Mouse (Mus musculus): Measurements from ENCODE around the gene Sp1. TPM values are rescaled to one million over a fixed set of nuclear protein-coding genes. Genes with fewer than 3 reads are reported as not detected.

Sp1 gene
- polyA plus RNA-seq, 1 experiment: 13.4 TPM

DNA sequence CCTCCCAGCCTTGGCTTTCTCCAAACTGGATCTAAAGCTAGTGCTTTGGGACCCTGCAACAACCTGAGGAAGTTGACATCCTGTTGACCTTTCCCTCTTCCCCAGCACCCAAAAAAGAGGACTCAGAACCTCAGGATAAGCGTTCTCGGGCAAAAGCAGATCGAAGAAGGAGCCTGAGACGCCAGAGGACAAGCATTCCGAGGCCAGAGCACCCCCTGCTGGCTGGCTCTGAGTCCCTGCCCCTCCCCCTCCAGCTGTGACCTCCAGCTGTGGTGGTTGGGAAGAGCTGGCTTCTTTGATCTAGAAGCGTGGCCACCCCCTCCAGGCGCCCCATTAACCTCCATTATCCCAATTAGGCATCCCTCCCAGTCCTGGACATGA is 28.8 kb upstream of the Sp1 start:
- Histone ChIP-seq H3K79me2 (ENCODE audit: control insufficient read depth, insufficient read depth) (no peaks in the 10 kb centered on the region), H3ac (ENCODE audit: control insufficient read depth, insufficient read length, low read depth) (peak overlapping the region; percentile 66), H3K36me3 (ENCODE audit: control insufficient read depth, insufficient read depth) (no peaks in the 10 kb centered on the region), H3K79me3 (ENCODE audit: low read depth) (no peaks in the 10 kb centered on the region), H3K27me3 (ENCODE audit: control insufficient read depth, insufficient read depth, insufficient read length) (no peaks in the 10 kb centered on the region), H3K4me3 (ENCODE audit: insufficient read depth, poor library complexity, severe bottlenecking) (peak overlapping the region; percentile 29)
- no peak for TF ChIP-seq FOSL1 (IDR thresholded peaks at IDR 0.05; ENCODE audit: insufficient read depth, low read length, poor library complexity, severe bottlenecking)
- no peak for TF ChIP-seq USF1 (IDR thresholded peaks at IDR 0.05; ENCODE audit: low read depth)
- peak; percentile 98 for TF ChIP-seq CTCF (IDR thresholded peaks at IDR 0.05; ENCODE audit: control insufficient read depth, insufficient read depth, insufficient read length)
- no peak for TF ChIP-seq MYOG (IDR thresholded peaks at IDR 0.05; ENCODE audit: control insufficient read depth, extremely low read depth, insufficient read length)
- TF ChIP-seq MYOD1 (IDR thresholded peaks at IDR 0.05; ENCODE audit: control insufficient read depth, insufficient read length, low read depth): peak; percentile 57
- TF ChIP-seq CEBPB (IDR thresholded peaks at IDR 0.05; ENCODE audit: low read depth): no peak
- peak; percentile 27 for TF ChIP-seq MAX (IDR thresholded peaks at IDR 0.05)

DNA sequence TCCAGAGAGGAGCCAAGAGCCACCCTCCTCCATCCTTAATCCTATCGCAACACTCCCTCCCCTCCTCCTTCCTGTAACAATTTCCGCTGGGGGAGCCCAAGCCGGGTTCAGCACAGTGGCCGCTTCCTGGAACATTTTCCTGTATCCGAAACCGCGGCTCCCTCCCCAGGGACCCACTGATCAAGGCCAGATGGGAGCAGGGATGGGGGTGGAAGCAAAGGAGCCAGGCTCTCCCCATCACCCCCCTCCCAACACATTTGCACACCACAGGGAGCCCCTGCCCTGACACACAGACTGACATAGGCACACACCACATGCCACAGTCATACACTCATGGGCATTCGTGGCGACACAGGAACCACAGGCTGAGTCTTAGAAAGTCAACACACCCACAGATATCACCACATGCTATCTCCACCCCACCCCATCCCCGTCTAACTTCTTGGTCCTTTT is 28.1 kb upstream of the Sp1 start:
- no peak overlapping the region for H3K4me3 ChIP-seq (ENCODE audit: insufficient read depth, poor library complexity, severe bottlenecking)
- no peaks in the 10 kb centered on the region for H3K27me3 ChIP-seq (ENCODE audit: control insufficient read depth, insufficient read depth, insufficient read length)
- H3K79me3 ChIP-seq (ENCODE audit: low read depth): no peaks in the 10 kb centered on the region
- H3ac ChIP-seq (ENCODE audit: control insufficient read depth, insufficient read length, low read depth): no peak overlapping the region
- H3K79me2 ChIP-seq (ENCODE audit: control insufficient read depth, insufficient read depth): no peaks in the 10 kb centered on the region
- TF ChIP-seq USF1 (IDR thresholded peaks at IDR 0.05; ENCODE audit: low read depth) (no peak), MYOD1 (IDR thresholded peaks at IDR 0.05; ENCODE audit: control insufficient read depth, insufficient read length, low read depth) (peak; percentile 74), CEBPB (IDR thresholded peaks at IDR 0.05; ENCODE audit: low read depth) (peak; percentile 14), CTCF (IDR thresholded peaks at IDR 0.05; ENCODE audit: control insufficient read depth, insufficient read depth, insufficient read length) (no peak), MAX (IDR thresholded peaks at IDR 0.05) (peak; percentile 94)
- no peaks in the 10 kb centered on the region for H3K36me3 ChIP-seq (ENCODE audit: control insufficient read depth, insufficient read depth)

- peak; percentile 43 for TF ChIP-seq MAX (IDR thresholded peaks at IDR 0.05)
- TF ChIP-seq MYOG (IDR thresholded peaks at IDR 0.05; ENCODE audit: control insufficient read depth, extremely low read depth, insufficient read length): no peak
- TF ChIP-seq CTCF (IDR thresholded peaks at IDR 0.05; ENCODE audit: control insufficient read depth, insufficient read depth, insufficient read length): peak; percentile 94
- TF ChIP-seq CEBPB (IDR thresholded peaks at IDR 0.05; ENCODE audit: low read depth): no peak
- TF ChIP-seq FOSL1 (IDR thresholded peaks at IDR 0.05; ENCODE audit: insufficient read depth, low read length, poor library complexity, severe bottlenecking): no peak
- TF ChIP-seq MYOD1 (IDR thresholded peaks at IDR 0.05; ENCODE audit: control insufficient read depth, insufficient read length, low read depth): no peak
- Histone ChIP-seq H3K36me3 (ENCODE audit: control insufficient read depth, insufficient read depth) (no peaks in the 10 kb centered on the region), H3K4me3 (ENCODE audit: insufficient read depth, poor library complexity, severe bottlenecking) (no peak overlapping the region), H3ac (ENCODE audit: control insufficient read depth, insufficient read length, low read depth) (no peak overlapping the region), H3K27me3 (ENCODE audit: control insufficient read depth, insufficient read depth, insufficient read length) (no peaks in the 10 kb centered on the region), H3K79me3 (ENCODE audit: low read depth) (no peaks in the 10 kb centered on the region), H3K79me2 (ENCODE audit: control insufficient read depth, insufficient read depth) (no peaks in the 10 kb centered on the region)
Observed at GRCm38 (mm10) chr15:102381575-102381974, 24.4 kb upstream of the Sp1 start.

DNA sequence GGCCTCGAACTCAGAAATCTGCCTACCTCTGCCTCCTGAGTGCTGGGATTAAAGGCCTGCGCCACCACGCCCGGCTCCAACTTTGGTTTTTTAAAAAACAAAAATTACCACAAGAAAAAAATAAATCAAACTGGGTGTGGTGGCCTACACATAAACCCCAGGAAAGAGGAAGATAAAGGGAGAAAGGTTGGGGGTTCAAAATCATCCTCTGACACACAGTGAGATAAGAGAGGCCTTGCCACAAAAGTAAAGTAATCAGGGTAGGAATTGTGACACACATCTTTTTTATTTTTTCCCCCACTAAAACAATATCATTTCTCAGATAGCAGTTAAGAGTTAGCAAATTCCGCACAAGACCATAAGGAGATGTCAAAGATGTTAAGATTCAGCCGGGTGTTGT is 22.3 kb upstream of the Sp1 start:
- TF ChIP-seq CTCF (IDR thresholded peaks at IDR 0.05; ENCODE audit: control insufficient read depth, insufficient read depth, insufficient read length) (no peak), MYOD1 (IDR thresholded peaks at IDR 0.05; ENCODE audit: control insufficient read depth, insufficient read length, low read depth) (no peak), MYOG (IDR thresholded peaks at IDR 0.05; ENCODE audit: control insufficient read depth, extremely low read depth, insufficient read length) (no peak), FOSL1 (IDR thresholded peaks at IDR 0.05; ENCODE audit: insufficient read depth, low read length, poor library complexity, severe bottlenecking) (no peak), MAX (IDR thresholded peaks at IDR 0.05) (no peak), CEBPB (IDR thresholded peaks at IDR 0.05; ENCODE audit: low read depth) (no peak), USF1 (IDR thresholded peaks at IDR 0.05; ENCODE audit: low read depth) (no peak)
- Histone ChIP-seq H3K27me3 (ENCODE audit: control insufficient read depth, insufficient read depth, insufficient read length) (no peaks in the 10 kb centered on the region), H3ac (ENCODE audit: control insufficient read depth, insufficient read length, low read depth) (no peak overlapping the region), H3K79me3 (ENCODE audit: low read depth) (no peaks in the 10 kb centered on the region), H3K4me3 (ENCODE audit: insufficient read depth, poor library complexity, severe bottlenecking) (no peak overlapping the region), H3K36me3 (ENCODE audit: control insufficient read depth, insufficient read depth) (no peaks in the 10 kb centered on the region), H3K79me2 (ENCODE audit: control insufficient read depth, insufficient read depth) (no peaks in the 10 kb centered on the region)

- no peaks in the 10 kb centered on the region for H3K36me3 ChIP-seq (ENCODE audit: control insufficient read depth, insufficient read depth)
- H3K79me2 ChIP-seq (ENCODE audit: control insufficient read depth, insufficient read depth): no peaks in the 10 kb centered on the region
- TF ChIP-seq CEBPB (IDR thresholded peaks at IDR 0.05; ENCODE audit: low read depth) (no peak), MYOG (IDR thresholded peaks at IDR 0.05; ENCODE audit: control insufficient read depth, extremely low read depth, insufficient read length) (no peak), MAX (IDR thresholded peaks at IDR 0.05) (no peak), FOSL1 (IDR thresholded peaks at IDR 0.05; ENCODE audit: insufficient read depth, low read length, poor library complexity, severe bottlenecking) (no peak)
- H3K79me3 ChIP-seq (ENCODE audit: low read depth): no peaks in the 10 kb centered on the region
- no peak overlapping the region for H3K4me3 ChIP-seq (ENCODE audit: insufficient read depth, poor library complexity, severe bottlenecking)
- no peak overlapping the region for H3ac ChIP-seq (ENCODE audit: control insufficient read depth, insufficient read length, low read depth)
- no peaks in the 10 kb centered on the region for H3K27me3 ChIP-seq (ENCODE audit: control insufficient read depth, insufficient read depth, insufficient read length)
Observed at GRCm38 (mm10) chr15:102386640-102387039, 19.3 kb upstream of the Sp1 start.

DNA sequence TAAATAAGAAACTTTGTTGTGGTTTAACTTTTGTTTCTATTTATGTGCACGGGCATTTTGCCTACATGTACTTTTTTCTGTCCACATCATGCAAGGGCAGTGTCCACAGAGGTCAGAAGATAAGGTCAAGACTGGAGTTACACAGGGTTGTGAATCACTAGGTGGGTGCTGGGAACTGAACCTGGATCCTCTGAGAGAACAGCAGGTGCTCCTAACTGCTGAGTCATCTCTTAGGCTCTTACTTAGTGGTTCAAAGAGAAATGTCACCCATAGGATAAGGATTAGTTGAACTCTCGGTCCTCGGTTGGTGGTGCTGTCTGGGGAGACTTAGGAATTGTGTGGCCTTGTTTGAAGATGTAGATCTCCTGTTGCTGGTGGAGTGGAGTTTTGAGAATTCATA is 17.0 kb upstream of the Sp1 start:
- Histone ChIP-seq H3K36me3 (ENCODE audit: control insufficient read depth, insufficient read depth) (no peaks in the 10 kb centered on the region), H3K79me2 (ENCODE audit: control insufficient read depth, insufficient read depth) (no peaks in the 10 kb centered on the region), H3K4me3 (ENCODE audit: insufficient read depth, poor library complexity, severe bottlenecking) (no peak overlapping the region), H3K79me3 (ENCODE audit: low read depth) (no peaks in the 10 kb centered on the region), H3K27me3 (ENCODE audit: control insufficient read depth, insufficient read depth, insufficient read length) (no peaks in the 10 kb centered on the region), H3ac (ENCODE audit: control insufficient read depth, insufficient read length, low read depth) (no peak overlapping the region)
- no peak for TF ChIP-seq MAX (IDR thresholded peaks at IDR 0.05)
- peak; percentile 46 for TF ChIP-seq MYOD1 (IDR thresholded peaks at IDR 0.05; ENCODE audit: control insufficient read depth, insufficient read length, low read depth)
- TF ChIP-seq MYOG (IDR thresholded peaks at IDR 0.05; ENCODE audit: control insufficient read depth, extremely low read depth, insufficient read length): no peak
- TF ChIP-seq CTCF (IDR thresholded peaks at IDR 0.05; ENCODE audit: control insufficient read depth, insufficient read depth, insufficient read length): no peak
- TF ChIP-seq USF1 (IDR thresholded peaks at IDR 0.05; ENCODE audit: low read depth): no peak
- no peak for TF ChIP-seq FOSL1 (IDR thresholded peaks at IDR 0.05; ENCODE audit: insufficient read depth, low read length, poor library complexity, severe bottlenecking)
